Mouse (Mus musculus) forebrain, embryonic 16.5 days (tissue): Measurements from ENCODE around the gene Grap2. TPM values are rescaled to one million over a fixed set of nuclear protein-coding genes. Genes with fewer than 3 reads are reported as not detected.
A peak's percentile ranks its signal among the peaks of the same experiment; 100 is the strongest.

Experiments
- ATAC-seq: fragments of 200-750 bp; cut with Nextera tagmentation; 2 replicates; pipeline ENCODE4 v1.8.0; 2017; ENCODE audit warnings: mild to moderate bottlenecking, moderate library complexity
- H3K27ac ChIP-seq: fragments of 300-500 bp; sonication (generic); 2 replicates; pipeline ENCODE4 v1.5.1; 2014; ENCODE audit warnings: low read length, control low read depth
- H3K27me3 ChIP-seq: fragments of 300-500 bp; sonication (generic); replicated peaks from 2 replicates; pipeline ENCODE4 v1.6.1; 2014; ENCODE audit warnings: low read length; ENCODE audit not compliant: control insufficient read depth, insufficient read depth
- H3K36me3 ChIP-seq: fragments of 300-500 bp; sonication (generic); 2 replicates; pipeline ENCODE4 v1.6.1; 2014; ENCODE audit not compliant: control insufficient read depth, insufficient read depth
- H3K4me1 ChIP-seq: fragments of 300-500 bp; sonication (generic); replicated peaks from 2 replicates; pipeline ENCODE4 v1.6.1; 2014; ENCODE audit warnings: low read length; ENCODE audit not compliant: control insufficient read depth, insufficient read depth
- H3K4me2 ChIP-seq: fragments of 300-500 bp; sonication (generic); 2 replicates; pipeline ENCODE4 v1.6.1; 2014; ENCODE audit warnings: mild to moderate bottlenecking, low read length, control low read depth
- H3K4me3 ChIP-seq: fragments of 300-500 bp; sonication (generic); replicated peaks from 2 replicates; pipeline ENCODE4 v1.5.1; 2014; ENCODE audit warnings: mild to moderate bottlenecking, low read length, control low read depth
- H3K9ac ChIP-seq: fragments of 300-500 bp; sonication (generic); replicated peaks from 2 replicates; pipeline ENCODE4 v1.6.1; 2014; ENCODE audit warnings: low read depth, low read length, control low read depth
- H3K9me3 ChIP-seq: fragments of 300-500 bp; sonication (generic); 2 replicates; pipeline ENCODE4 v1.6.1; 2016; ENCODE audit warnings: low read length; ENCODE audit not compliant: control insufficient read depth
- WGBS: fragments of 180-500 bp; shearing (Covaris S2); extraction: QIAGEN DNeasy Blood & Tissue Kit; methylation state at CpG from one replicate; pipeline ENCODE4 v1.1.7; 2014; 5-methylcytosine and 5-hydroxymethylcytosine counted together
- polyA plus RNA-seq: library from polyadenylated mRNA; unstranded; fragments of >200 nt; fragmentation: Nextera tagmentation; extraction: Ambion mirVana; gene quantifications from 2 replicates; pipeline ENCODE4 v1.2.1, GENCODE M21; 2015

Grap2 gene
- polyA plus RNA-seq, 1 experiment from 2014 or later, result not detected

DNA sequence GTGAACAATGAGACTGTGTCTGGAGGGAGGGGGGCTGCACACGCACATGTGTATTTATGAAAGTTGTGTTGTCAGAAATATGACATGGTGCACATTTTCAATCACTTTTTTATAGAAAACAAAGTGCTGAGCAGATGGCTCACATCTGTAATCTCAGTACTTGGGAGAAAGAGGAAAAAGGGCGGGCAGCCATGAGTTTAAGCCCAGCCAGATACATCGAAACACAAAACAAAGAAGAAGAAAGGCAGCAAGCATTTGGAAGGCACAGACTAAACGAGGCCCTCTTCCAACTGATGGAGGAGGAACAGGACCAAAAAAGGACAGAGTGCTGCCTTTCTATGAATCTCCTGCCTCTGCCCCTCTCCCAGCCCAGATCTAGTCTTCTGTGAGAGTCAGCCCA lies 88.6 kb downstream of the Grap2 start:
- no peak for ATAC-seq
- H3K9ac ChIP-seq, result no peak overlapping the region
- 45% methylated on average over 4 of the region's 4 CpGs for WGBS
- no peak overlapping the region for H3K27ac ChIP-seq
- peaks cover 10% of the 10 kb centered on the region for H3K4me1 ChIP-seq
- no peaks in the 10 kb centered on the region for H3K27me3 ChIP-seq
- H3K36me3 ChIP-seq, result no peaks in the 10 kb centered on the region
- H3K4me2 ChIP-seq, result no peak overlapping the region
- no peaks in the 10 kb centered on the region for H3K9me3 ChIP-seq
- H3K4me3 ChIP-seq, result no peak overlapping the region

DNA sequence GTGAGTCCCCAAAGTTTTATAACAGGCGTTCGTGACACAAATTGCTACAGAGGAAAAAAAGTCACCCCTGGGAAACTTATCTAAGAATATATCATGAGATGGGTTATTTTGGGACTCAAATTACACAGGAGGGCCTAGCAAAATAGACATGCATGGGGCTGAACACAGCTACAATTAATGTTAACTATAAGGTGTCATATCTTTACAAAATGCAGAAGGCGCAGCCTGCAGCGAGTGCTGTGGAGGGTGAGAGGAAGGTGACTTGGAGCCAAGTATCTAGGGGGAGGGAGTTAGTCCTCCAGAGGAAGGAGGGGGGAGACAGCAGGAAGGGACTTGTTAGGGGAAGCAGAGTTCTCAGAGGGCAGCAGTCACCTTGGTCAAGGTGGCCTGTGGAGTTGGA lies 92.0 kb downstream of the Grap2 start:
- Histone ChIP-seq H3K9me3 (peaks cover 5% of the 10 kb centered on the region; the same call in 1 of the 2 replicates), H3K4me3 (no peak overlapping the region), H3K9ac (no peak overlapping the region), H3K36me3 (no peaks in the 10 kb centered on the region), H3K4me1 (no peaks in the 10 kb centered on the region), H3K27me3 (no peaks in the 10 kb centered on the region), H3K4me2 (no peak overlapping the region), H3K27ac (no peak overlapping the region)
- WGBS, result 86% methylated on average over 4 of the region's 4 CpGs
- ATAC-seq, result no peak

DNA sequence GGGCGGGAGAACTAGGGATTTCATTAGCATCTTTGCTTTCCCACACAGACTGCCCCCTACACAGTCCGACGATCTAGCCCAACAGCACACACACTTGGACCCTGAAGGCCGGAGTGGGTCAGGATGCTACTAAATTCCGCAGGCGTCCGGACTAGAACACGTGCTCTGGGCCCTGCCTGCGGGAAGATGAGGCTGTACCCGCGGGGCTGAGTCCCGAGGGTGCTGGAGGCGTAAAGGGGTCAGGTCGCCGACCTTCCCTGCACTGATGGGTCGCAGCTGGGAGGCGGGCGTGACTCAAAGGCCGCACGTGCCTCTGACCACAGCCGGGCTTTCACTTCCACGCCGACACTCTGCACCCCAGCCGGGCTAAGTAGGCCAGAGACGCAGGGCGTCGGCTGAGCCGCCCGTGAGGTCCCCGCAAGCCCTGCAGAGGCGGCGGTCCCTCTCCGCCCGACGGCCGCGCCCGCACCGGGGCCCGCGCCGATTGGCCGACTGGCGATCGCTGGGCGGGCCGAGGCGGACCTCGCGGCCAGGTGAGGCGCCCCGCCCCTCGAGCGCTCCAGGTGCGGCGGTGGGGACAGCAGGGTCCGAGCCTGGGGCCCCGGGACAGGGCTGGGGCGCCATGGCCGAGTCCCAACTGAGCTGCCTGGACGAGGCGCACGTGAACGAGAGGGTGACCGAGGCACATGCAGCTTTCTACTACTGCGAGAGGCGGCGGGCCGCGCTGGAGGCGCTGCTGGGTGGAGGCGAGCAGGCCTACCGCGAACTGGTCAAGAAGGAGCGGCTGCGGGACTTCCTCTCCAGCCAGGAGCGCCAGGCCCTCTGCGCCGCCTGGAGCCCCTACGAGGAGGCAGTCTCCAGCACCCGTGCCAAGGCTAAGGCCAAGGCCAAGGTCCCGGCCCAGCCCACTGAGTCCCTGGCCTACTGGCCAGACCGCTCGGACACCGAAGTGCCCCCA lies 99.2 kb downstream of the Grap2 start, which contains the start of gene Fam83f:
Gene Fam83f, plus strand, starts transcription at position 553 of the 958 bp plus-strand sequence.
- Histone ChIP-seq H3K27ac (no peak within 1 kb of the TSS), H3K9ac (peak within 1 kb of the TSS; percentile 41), H3K36me3 (no peaks in the 10 kb centered on the region), H3K27me3 (peaks cover 12% of the 10 kb centered on the region), H3K4me3 (peak within 1 kb of the TSS; percentile 37), H3K9me3 (peaks cover 5% of the 10 kb centered on the region; the same call in 1 of the 2 replicates), H3K4me1 (peaks cover 14% of the 10 kb centered on the region), H3K4me2 (peak within 1 kb of the TSS; percentile 59)
- 6% methylated on average over 83 of the region's 85 CpGs for WGBS
- ATAC-seq, result no peak

DNA sequence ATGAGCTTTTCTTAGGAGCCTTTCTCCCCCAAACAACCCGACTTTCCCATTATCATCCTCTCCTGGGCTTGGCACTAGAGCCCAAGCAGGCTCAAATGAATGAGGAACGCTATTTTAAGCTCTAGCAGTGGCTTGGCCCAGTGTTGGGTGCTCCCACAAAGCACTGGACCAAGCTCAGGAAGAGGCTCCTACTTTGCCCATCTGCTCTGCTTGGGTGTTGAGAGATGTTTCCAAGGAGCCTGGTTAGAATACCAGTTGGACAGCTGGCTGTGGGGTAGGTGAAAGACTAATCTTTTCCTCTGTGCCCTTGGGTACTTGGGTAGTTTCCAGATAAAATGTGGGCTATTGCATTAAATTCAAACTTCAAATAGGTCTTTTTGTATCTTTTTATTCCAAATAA lies 100.4 kb downstream of the Grap2 start:
- Histone ChIP-seq H3K4me2 (no peak overlapping the region), H3K27me3 (peaks cover 12% of the 10 kb centered on the region), H3K9ac (no peak overlapping the region), H3K36me3 (no peaks in the 10 kb centered on the region), H3K4me1 (peaks cover 14% of the 10 kb centered on the region), H3K4me3 (no peak overlapping the region), H3K9me3 (no peaks in the 10 kb centered on the region), H3K27ac (no peak overlapping the region)
- ATAC-seq, result no peak
- WGBS, result 46% methylated on average over 2 of the region's 2 CpGs

DNA sequence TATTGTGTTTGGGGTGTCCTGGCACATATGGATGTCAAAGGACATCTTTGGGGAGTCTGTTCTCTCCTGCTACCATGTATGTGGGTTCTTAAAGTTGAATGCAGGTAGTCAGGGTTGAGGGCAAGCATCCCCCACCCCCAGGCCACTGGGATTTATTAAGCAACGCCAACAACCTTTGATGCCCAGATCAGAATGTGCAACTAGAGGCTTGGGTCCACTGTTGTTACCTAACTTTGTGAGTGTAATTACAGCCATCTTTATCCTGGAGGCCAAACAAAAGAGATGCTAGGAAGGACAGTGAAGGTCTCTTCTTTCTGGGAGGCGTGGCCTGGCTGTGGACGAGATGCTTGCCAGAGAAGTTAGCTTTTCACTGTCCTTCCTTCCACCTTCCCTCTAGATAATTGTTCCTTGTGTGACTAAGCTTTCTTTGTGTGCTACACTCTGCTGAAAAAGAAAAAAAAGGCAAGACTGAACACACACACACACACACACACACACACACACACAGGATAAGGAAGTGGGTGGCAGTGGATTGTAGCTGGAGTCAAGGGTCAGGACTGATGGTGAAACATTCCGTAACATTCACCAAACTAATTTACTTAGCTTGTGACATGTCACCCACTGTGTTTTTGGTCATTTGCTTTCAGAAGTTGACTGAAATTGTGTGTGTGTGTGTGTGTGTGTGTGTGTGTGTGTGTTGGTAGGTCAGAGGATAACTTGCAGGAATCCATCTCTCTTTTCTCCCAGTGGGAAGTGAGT lies 101.1 kb downstream of the Grap2 start:
- H3K9me3 ChIP-seq, result no peaks in the 10 kb centered on the region
- H3K4me3 ChIP-seq, result no peak overlapping the region
- no peaks in the 10 kb centered on the region for H3K36me3 ChIP-seq
- WGBS, result 72% methylated on average over 4 of the region's 4 CpGs
- no peak overlapping the region for H3K9ac ChIP-seq
- no peak overlapping the region for H3K4me2 ChIP-seq
- H3K27ac ChIP-seq, result no peak overlapping the region
- H3K4me1 ChIP-seq, result peaks cover 17% of the 10 kb centered on the region
- peaks cover 12% of the 10 kb centered on the region for H3K27me3 ChIP-seq
- no peak for ATAC-seq

DNA sequence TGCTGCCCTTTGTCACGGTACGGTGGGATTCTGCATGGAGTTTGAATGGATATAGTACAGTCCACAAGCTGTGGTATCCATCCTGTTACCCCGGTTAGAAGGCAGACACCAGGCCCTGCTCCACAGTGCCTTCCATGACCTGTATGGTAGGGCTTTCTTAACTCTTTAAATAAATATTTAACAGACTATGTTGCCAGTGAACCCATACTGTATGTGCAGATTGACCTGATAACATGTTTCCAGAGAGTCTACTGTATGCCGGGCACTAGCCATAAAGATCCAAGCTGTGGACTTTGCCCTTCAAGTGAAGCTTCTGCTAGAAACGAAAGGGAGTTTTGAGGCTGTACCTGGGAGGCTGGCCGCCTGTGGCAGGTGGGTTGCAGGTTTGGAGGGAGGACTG lies 102.3 kb downstream of the Grap2 start:
- Histone ChIP-seq H3K4me1 (peaks cover 22% of the 10 kb centered on the region), H3K4me3 (no peak overlapping the region), H3K9ac (no peak overlapping the region), H3K4me2 (no peak overlapping the region), H3K27ac (no peak overlapping the region), H3K27me3 (peaks cover 12% of the 10 kb centered on the region), H3K36me3 (no peaks in the 10 kb centered on the region), H3K9me3 (no peaks in the 10 kb centered on the region)
- ATAC-seq, result no peak
- WGBS, result 85% methylated on average over 6 of the region's 6 CpGs

DNA sequence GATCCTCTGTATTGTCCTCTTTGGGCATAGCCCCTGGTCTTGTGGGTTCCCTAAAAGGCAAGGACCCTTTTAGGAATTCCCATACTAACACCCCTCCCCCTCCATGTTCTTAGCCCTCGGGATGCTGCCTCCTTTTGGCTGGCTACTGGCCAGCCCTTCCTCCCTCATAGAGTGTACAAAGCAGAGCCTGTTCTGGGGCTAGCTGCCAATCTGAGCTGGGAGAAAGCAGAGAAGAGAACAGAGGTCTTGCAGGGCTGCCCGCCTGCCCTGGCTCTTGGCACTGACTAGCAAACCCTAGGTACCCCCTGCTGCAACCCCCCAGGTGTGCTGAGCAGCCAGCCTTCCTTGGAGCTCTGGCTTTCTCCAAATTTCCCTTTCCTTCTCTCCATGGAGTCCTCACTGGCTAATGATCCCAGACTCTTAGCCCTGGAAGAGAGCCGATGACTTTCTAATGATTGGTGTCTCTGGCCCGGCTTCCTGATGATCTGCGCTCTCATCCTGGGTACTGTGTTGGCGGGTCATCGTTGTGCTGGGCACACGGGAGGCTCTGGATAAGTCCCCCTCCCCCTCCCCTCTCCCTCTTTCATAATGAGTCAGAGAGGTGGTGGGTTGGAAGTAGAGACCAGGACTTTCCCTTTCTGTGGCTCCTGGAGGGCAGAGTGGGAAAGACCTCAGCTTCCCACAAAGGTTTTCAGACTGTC lies 107.3 kb downstream of the Grap2 start:
- Histone ChIP-seq H3K27me3 (no peaks in the 10 kb centered on the region), H3K9me3 (no peaks in the 10 kb centered on the region), H3K4me3 (no peak overlapping the region), H3K36me3 (no peaks in the 10 kb centered on the region), H3K4me2 (no peak overlapping the region), H3K9ac (no peak overlapping the region), H3K27ac (no peak overlapping the region), H3K4me1 (peaks cover 17% of the 10 kb centered on the region)
- peak; percentile 80; the same call in 1 of the 2 replicates for ATAC-seq
- 27% methylated on average over 8 of the region's 8 CpGs for WGBS

DNA sequence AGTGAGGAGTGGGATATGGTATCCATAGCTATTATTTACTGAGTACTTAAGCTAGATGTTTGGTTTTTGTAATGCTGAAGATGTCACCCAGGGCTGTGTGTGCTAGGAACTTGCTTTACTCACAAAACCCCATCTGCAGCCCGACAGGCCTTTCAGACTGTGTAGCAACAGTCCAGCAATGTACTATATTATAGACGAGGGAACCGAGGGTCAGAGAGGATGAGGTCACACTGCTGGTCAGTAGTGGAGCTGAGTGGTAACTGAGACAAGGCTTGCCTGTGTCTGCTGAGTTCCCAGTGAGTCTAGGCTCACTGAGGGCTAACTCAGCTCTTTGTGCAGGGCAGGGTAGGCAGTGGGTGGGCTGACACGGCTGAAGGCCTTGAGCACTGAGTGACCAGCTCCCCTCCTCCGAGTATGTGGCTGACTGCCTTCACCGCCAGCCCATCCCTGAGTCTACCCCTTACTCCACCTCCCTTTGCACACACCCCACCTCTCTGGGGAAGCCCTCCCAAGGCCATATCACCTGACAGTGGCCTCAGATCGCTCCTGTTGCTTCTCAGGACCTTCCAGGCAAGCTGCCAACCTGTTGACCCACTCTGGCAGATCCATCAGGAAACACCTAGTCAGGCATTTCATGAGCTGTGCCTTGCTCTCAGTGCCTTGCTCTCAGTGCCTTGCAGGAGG lies 108.1 kb downstream of the Grap2 start:
- WGBS, result 56% methylated on average over 7 of the region's 7 CpGs
- Histone ChIP-seq H3K4me2 (no peak overlapping the region), H3K27me3 (no peaks in the 10 kb centered on the region), H3K9me3 (no peaks in the 10 kb centered on the region), H3K27ac (no peak overlapping the region), H3K36me3 (no peaks in the 10 kb centered on the region), H3K9ac (no peak overlapping the region), H3K4me1 (peaks cover 24% of the 10 kb centered on the region), H3K4me3 (no peak overlapping the region)
- ATAC-seq, result no peak
